Mouse (Mus musculus): Measurements from ENCODE around the gene Dpysl5.

Dpysl5 gene

DNA sequence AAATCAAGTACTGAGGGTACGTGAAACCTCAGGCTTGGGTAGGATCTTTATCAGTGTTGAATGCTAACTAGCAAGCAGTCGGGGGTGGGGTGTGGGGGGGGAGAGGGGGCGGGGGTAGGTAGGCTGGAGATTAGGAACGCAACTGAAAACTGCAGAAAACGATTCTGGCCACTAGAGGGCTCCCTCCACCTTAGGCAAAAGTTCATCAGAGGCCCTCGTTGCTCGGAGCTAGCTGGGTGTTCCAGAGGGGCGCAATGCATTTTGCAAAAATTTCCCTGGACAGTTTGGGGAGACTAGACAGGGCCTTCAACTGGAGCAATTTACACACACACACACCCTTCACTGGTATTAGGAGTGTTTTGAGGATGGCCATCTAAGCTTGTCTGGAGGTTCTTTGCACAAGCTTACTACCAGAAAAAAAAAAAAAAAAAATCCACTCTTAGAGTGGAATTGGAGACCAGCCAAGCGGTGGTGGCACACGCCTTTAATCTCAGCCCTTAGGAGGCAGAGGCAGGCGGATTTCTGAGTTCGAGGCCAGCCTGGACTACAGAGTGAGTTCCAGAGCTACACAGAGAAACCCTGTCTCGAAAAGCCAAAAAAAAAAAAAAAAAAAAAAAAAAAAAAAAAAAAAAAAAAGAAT lies 1.5 kb upstream of the Dpysl5 start:
- peak; percentile 86 for DNase-seq (ENCODE audit: low read depth, low spot score)

- DNase-seq (ENCODE audit: low read depth, low spot score): no peak
Measured at GRCm38 (mm10) chr5:30710486-30710885, 878 bp upstream of the Dpysl5 start.

- peak; percentile 78 for DNase-seq (ENCODE audit: low read depth, low spot score)
Measured at GRCm38 (mm10) chr5:30712002-30712390, 632 bp downstream of the Dpysl5 start.

DNA sequence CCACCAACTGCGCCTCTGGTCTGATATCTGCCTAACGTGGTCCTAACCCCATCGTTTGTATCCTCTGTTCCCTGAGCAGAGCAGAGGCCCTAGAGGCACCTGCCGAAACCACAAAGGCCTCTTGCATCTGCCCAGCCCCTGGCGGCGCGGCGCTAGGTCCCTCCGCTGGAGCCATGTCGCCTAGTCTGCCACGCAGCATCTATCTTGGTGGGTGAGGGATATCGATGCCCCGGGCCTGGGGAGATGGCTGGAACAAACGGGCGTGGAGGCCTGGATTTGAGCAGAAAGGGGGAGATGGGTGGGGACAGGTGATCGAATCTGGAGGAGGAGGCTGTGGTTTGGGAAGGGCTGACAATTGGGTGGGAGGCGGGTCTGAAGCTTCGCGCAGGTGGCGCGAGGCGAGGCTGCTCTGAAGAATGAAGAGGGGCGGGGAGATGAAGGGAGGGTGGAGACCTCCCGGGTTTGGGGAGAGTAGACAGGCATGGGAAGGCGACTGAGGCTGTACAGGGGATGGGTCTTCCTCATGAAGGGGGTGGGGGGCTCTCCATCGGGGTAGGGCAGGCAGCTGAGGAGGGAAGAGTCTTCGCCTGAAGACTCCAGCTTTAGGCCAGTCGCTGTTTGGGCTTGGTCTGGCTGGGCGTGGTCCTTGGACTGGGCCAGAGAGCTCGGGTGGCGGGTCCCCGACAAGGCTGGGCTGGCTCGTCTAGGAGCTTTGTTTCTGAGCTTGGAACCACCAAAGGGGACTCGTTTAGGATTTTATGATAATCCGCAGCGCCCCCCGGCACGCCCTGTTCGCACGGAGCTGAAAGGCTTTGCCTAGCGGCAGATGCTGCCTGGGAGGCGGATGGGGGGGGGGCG lies 1.3 kb downstream of the Dpysl5 start:
- peak; percentile 77 for DNase-seq (ENCODE audit: low read depth, low spot score)

DNA sequence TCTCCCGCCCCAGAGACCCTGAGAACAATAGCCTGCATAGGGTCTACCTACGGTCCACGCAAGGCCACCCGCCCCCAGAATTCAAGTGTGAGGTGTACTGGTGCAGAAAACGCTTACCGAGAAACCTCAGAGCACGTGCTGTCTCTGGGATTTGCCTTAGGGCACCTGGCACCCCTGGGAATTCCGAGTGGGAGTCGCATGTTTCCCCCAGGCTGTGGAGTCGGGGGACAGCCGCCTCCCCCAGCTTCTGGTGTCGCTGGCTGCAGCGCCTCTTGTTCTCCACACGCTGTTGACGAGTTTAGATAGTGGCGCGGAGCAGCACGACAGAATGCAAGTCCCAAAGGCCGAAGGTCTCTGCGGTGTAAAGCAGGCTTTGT lies 1.9 kb downstream of the Dpysl5 start:
- DNase-seq (ENCODE audit: low read depth, low spot score): no peak

GRCm38 (mm10) chr5:30713691-30714090 lies 2.3 kb downstream of the Dpysl5 start:
- peak; percentile 39 for DNase-seq (ENCODE audit: low read depth, low spot score)

- no peak for DNase-seq (ENCODE audit: low read depth, low spot score)
Measured at GRCm38 (mm10) chr5:30716311-30716710, 4.9 kb downstream of the Dpysl5 start.

- no peak for DNase-seq (ENCODE audit: low read depth, low spot score)
Measured at GRCm38 (mm10) chr5:30717506-30717905, 6.1 kb downstream of the Dpysl5 start.

DNA sequence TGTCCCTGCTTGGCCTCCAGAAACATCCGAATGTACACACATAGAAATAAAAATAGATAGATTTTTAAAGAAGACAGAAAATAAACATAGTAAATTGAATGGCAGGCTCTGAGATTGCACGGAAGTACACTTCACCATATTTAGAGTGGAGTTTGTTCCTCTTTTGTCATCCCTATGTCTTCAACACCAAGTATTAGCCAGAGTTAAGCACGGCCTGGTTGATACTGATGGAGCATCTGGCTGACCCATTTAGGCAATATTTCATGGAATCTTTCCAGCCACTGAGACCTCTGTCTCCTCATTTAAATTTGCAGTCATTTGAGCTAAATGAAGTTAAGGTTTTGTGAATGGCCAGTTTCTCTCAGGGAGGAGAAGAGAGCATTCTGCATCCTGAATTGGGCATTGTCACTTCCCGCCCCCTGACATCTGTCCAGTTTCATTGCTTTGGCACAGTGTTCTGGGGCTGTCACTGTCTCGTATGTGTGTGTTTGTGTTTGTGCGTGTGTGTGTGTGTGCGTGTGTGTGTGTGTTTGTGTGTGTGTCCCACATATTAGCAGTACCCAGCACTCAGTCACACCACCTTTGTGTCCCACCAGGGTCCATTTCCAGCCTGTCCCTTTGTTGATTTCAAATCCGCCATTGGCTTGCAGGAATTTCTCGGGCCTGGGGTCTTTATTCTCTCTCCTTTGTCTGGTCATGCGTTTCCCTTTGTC lies 6.8 kb downstream of the Dpysl5 start:
- no peak for DNase-seq (ENCODE audit: low read depth, low spot score)

GRCm38 (mm10) chr5:30721935-30722334 lies 10.6 kb downstream of the Dpysl5 start:
- DNase-seq (ENCODE audit: low read depth, low spot score): no peak

DNA sequence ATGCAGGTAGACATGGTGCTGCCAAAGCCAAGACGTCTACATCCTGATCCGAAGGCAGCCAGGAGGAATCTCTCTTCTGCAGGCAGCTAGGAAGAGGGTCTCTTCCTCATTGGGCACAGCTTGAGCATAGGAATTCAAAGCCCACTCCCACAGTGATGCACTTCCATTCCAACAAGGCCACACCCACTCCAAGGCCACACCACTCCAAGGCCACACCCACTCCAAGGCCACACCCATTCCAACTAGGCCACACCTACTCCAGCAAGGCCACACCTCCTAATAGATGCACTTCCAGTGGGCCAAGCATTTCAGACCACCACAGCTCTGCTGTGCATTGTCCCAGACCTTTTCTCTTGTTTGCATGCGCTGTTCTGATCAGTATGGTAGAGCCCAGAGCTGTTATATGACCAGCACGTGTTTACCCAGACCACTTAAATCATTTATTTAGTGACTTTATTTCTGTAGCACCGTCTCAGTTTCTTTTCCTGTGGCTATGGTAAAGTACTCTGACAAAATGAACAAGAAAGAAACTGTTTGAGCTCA lies 14.9 kb downstream of the Dpysl5 start:
- DNase-seq (ENCODE audit: low read depth, low spot score): peak; percentile 89

GRCm38 (mm10) chr5:30732511-30732910 lies 21.1 kb downstream of the Dpysl5 start:
- no peak for DNase-seq (ENCODE audit: low read depth, low spot score)

DNA sequence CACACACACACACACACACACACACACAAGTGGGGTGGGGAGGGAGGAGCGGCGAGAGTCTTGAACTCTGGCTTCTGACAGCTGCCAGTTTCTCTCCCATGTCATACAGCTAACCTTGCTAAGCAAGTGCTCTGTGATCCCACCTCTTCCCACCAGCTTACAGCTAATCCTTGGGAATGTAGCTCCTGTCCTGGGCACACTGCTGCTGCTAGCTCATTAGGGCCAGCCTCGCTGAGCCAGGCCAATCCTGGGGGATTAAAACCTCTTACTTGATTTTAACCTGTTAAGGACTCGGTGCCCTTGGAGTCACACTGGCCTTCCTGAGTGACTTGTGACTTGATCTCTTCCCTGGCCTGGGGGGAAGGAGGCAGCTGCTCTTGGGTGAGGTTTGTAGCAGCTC lies 23.3 kb downstream of the Dpysl5 start:
- DNase-seq (ENCODE audit: low read depth, low spot score): no peak

- peak; percentile 18 for DNase-seq (ENCODE audit: low read depth, low spot score)
Measured at GRCm38 (mm10) chr5:30738127-30738828, 26.9 kb downstream of the Dpysl5 start.

- no peak for DNase-seq (ENCODE audit: low read depth, low spot score)
Measured at GRCm38 (mm10) chr5:30739595-30739994, 28.2 kb downstream of the Dpysl5 start.

GRCm38 (mm10) chr5:30749582-30750311 lies 38.4 kb downstream of the Dpysl5 start:
- DNase-seq (ENCODE audit: low read depth, low spot score): no peak

DNA sequence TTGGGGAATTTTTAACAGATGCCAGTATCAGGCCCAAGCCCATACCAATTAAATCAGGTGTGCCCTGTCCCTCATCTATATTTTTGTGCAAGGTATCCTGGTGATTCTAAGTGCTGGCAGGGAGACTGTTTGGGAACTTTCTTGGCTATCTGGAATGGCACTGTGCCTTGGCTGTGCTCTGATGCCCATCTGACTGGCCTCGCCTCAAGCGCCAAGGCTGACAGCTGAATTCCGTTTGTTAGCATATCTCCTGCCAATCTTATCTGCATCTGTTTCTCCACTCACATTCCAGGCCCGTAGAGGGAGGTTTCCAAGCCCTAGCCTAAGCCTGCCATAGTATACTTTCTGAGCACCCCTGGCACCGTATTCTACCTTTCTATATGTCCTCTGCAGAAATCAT lies 39.7 kb downstream of the Dpysl5 start:
- no peak for DNase-seq (ENCODE audit: low read depth, low spot score)

DNA sequence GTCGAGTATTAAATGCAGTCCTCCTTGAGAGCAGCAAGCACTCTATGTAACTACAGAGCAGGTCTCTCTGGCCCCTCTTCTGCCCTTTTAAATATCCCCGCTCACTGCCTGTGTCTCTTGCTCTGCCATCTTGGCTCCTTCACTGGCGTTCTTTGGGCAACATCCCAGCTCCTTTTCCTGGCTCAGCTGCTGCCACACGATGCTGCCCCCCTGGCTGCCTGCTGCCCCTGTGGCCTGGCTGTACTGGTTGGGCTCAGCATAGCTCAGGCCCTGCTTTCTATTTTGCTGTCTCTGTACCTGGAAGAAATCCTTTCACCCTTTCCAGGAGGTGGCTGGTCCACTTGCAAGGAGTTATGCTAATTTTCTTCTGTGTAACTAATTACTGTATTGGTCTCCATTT lies 41.8 kb downstream of the Dpysl5 start:
- no peak for DNase-seq (ENCODE audit: low read depth, low spot score)

DNA sequence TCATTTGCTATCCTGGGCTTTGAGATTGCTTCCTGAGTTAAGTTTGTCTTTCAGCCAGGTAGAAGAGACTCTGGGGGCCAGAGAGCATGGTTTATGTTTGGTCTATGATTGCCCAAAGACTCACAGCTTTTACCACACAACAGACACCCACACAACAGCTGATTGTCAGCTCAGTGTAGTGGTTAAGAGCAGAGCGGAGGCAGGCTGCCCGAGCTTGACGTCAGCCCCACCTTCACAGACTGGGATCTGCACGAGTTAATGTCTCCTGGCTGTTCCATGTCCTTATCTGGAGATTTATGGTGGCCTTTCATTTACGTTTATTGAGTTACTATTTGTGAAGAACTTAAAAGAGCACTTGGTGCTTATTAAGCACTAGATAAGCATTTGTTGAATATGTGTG lies 43.9 kb downstream of the Dpysl5 start:
- no peak for DNase-seq (ENCODE audit: low read depth, low spot score)

- DNase-seq (ENCODE audit: low read depth, low spot score): peak; percentile 83
Measured at GRCm38 (mm10) chr5:30762815-30763510, 51.6 kb downstream of the Dpysl5 start.

GRCm38 (mm10) chr5:30763511-30763830 lies 52.1 kb downstream of the Dpysl5 start:
- DNase-seq (ENCODE audit: low read depth, low spot score): no peak
